Comparison of ENCODE assay signal across 7 mouse cellular contexts in the genomic region with DNA sequence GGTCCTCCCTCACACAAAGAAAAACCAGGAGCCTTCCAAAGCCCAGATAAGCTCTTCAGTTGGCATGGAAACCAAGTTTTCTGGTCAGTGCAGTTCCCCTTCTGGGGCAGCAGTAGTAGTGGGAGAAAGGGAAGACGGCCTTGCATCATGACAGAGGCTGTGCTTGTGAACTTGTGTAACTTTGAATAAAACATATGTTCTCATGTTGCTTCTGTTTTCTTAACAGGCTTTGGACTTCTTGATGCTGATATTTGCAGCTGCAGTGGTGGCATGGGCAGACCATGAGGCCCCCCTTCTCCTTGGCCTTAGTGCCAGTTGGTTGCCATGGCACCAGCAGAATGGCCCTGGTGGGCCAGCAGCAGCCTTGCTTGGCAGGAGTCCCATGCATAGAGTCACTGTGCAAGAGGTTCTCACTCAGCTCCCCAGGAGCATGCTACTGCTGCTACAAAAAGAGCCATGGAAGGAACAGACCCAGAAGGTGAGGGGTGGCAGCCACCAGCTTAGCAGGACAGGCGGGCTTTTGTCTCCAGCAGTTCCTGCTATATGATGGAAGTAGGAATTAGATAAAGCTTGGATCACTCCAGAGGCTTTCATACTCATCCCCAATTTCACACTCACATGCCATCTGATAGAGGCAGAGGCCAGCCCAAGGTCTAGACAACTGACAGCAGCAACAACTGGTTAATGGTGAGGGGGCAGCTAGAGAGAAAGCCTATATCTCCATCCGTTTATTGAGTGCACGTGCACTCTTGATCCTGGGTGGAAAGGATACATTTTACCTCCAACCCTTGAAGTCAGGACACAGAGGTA. TPM values are rescaled to one million over a fixed set of nuclear protein-coding genes. Genes with fewer than 3 reads are reported as not detected.
DNase-seq lines count a peak whose midpoint lies in the region; ATAC-seq and TF ChIP-seq lines count a peak whose summit lies in the region.

No protein-coding gene starts in this region.

- peak; percentile 25 to 67 for DNase-seq in adrenal gland, adult (ENCODE audit: inconsistent age in 2 of 2, low spot score in 1 of 2)
- DNase-seq in forebrain, embryonic 14.5 days (ENCODE audit: low spot score): peak; percentile 88
- DNase-seq in layer of hippocampus, adult 2 months (ENCODE audit: low spot score in 2 of 2): peak; percentile 29 to 38
- peak; percentile 5 for DNase-seq in retina, postnatal 7 days (ENCODE audit: low read depth, low spot score)

- TF ChIP-seq POLR2A in bone marrow macrophage, adult 2 months (IDR thresholded peaks at IDR 0.05; ENCODE audit: borderline replicate concordance, low read depth, low read length): no peak

- H3K36me3 ChIP-seq in forebrain, embryonic 14.5 days (ENCODE audit: control insufficient read depth, insufficient read depth, low read length): peaks cover 6% of the 10 kb centered on the region; the same call in 1 of the 2 replicates

- peak overlapping the region; percentile 26 for H3K27ac ChIP-seq in bone marrow macrophage, adult 2 months (ENCODE audit: insufficient read depth, low read depth, low read length)
- H3K27ac ChIP-seq in forebrain, embryonic 14.5 days (ENCODE audit: low read depth, low read length): no peak overlapping the region
- H3K27ac ChIP-seq in layer of hippocampus, adult 2 months: no peak overlapping the region

- H3K27me3 ChIP-seq in forebrain, embryonic 14.5 days (replicated peaks; ENCODE audit: control insufficient read depth, insufficient read depth, low read length): no peaks in the 10 kb centered on the region

- WGBS in forebrain, embryonic 14.5 days: 61% methylated on average over 4 of the region's 4 CpGs

- no peak overlapping the region for H3K4me3 ChIP-seq in bone marrow macrophage, adult 2 months (ENCODE audit: insufficient read depth, low read length)
- H3K4me3 ChIP-seq in forebrain, embryonic 14.5 days (ENCODE audit: low read depth, low read length): no peak overlapping the region
- H3K4me3 ChIP-seq in layer of hippocampus, adult 2 months: no peak overlapping the region

- no peak overlapping the region for H3K4me2 ChIP-seq in forebrain, embryonic 14.5 days (ENCODE audit: low read length)

- H3K9ac ChIP-seq in forebrain, embryonic 14.5 days (ENCODE audit: low read length): no peak overlapping the region

- peaks cover 13% of the 10 kb centered on the region for H3K4me1 ChIP-seq in bone marrow macrophage, adult 2 months (ENCODE audit: control insufficient read depth, insufficient read depth, low read length)
- peaks cover 5% of the 10 kb centered on the region; the same call in 1 of the 2 replicates for H3K4me1 ChIP-seq in forebrain, embryonic 14.5 days (ENCODE audit: control insufficient read depth, insufficient read depth, low read length)

- no peak for TF ChIP-seq CTCF in bone marrow macrophage, adult 2 months (IDR thresholded peaks at IDR 0.05; ENCODE audit: low read depth, low read length)
- no peak for TF ChIP-seq CTCF in layer of hippocampus, adult 2 months (conservative IDR thresholded peaks at IDR 0.05)

- no peaks in the 10 kb centered on the region for H3K9me3 ChIP-seq in forebrain, embryonic 14.5 days (replicated peaks; ENCODE audit: control insufficient read depth, low read length)

- peak; percentile 97 for ATAC-seq in forebrain, embryonic 14.5 days
- peak; percentile 99 for ATAC-seq in megakaryocyte progenitor cell, adult 5-6 weeks (replicated peaks; ENCODE audit: poor library complexity)
- ATAC-seq in erythroblast, adult 5-6 weeks (replicated peaks; ENCODE audit: low FRiP score, poor library complexity, severe bottlenecking): no peak; the same call in 1 of the 2 replicates

RNA-seq across cellular contexts. Expression of a gene that starts 31.6 kb away (rescaled TPM):
- polyA plus RNA-seq in bone marrow macrophage, adult 2 months (2012; ENCODE audit: insufficient read depth, insufficient read length, missing spikeins): 121 and 136 TPM in 2 replicates
- 3.6 and 4.0 TPM in 2 replicates for polyA plus RNA-seq in forebrain, embryonic 14.5 days (2014; fragmentation: Nextera tagmentation; extraction: Ambion mirVana)
- 1 to 10 TPM; 1.0 to 1.2 TPM for total RNA-seq in layer of hippocampus, adult 2 months (2021)
- 6.4 and 6.9 TPM in 2 replicates for total RNA-seq in megakaryocyte progenitor cell, adult 5-6 weeks (2015)
- 2.0 and 3.3 TPM in 2 replicates for total RNA-seq in megakaryocyte progenitor cell, adult 5-6 weeks (2017)
- 14.0 and 16.5 TPM in 2 replicates for total RNA-seq in erythroblast, adult 5-6 weeks (2015; ENCODE audit: low replicate concordance)
- 5.9 and 6.8 TPM in 2 replicates for total RNA-seq in erythroblast, adult 5-6 weeks (2017; ENCODE audit: low replicate concordance)

Comparison
In these comparisons a context has a peak if more than half of its experiments do, and no peak if none do; other contexts are left out.
1. DNase-seq: peak in every context shown above with its lines; median percentile 88 in forebrain, embryonic 14.5 days; 46 in adrenal gland, adult; 34 in layer of hippocampus, adult 2 months; 5 in retina, postnatal 7 days.